Mouse (Mus musculus) adrenal gland, adult 2 months (tissue): Measurements from ENCODE around the gene Gm4756. TPM values are rescaled to one million over a fixed set of nuclear protein-coding genes. Genes with fewer than 3 reads are reported as not detected.
"Not testable (repeated sequence)": the region's sequence is repeated elsewhere in the genome, so short reads cannot be mapped to it uniquely, and the experiment has no call there.

Experiments used
- DNase-seq: peaks from one replicate; pipeline ENCODE4 v3.0.0; 2021
- long read RNA-seq: library from polyadenylated mRNA; stranded (forward); transcript quantifications from one replicate; pipeline ENCODE4 v2.0.0, GENCODE M21; 2021
- polyA plus RNA-seq: library from polyadenylated mRNA; depleted of rRNA; stranded (reverse); fragments of >200 nt; gene quantifications from 2 replicates; pipeline ENCODE4 v1.2.3, GENCODE M21; 2012; rRNA removed
- total RNA-seq, 2 experiments: library from RNA; stranded (reverse); gene quantifications; 2 replicates each; pipeline ENCODE4 v1.2.3; 2021

Gene Gm4756
- under 1 TPM in 1 of 2 experiments, not detected in 1; 0.23 TPM for total RNA-seq
- 0.12 TPM in 1 of 2 replicates, not detected in the other for polyA plus RNA-seq
- long read RNA-seq, result 0 reads

DNA sequence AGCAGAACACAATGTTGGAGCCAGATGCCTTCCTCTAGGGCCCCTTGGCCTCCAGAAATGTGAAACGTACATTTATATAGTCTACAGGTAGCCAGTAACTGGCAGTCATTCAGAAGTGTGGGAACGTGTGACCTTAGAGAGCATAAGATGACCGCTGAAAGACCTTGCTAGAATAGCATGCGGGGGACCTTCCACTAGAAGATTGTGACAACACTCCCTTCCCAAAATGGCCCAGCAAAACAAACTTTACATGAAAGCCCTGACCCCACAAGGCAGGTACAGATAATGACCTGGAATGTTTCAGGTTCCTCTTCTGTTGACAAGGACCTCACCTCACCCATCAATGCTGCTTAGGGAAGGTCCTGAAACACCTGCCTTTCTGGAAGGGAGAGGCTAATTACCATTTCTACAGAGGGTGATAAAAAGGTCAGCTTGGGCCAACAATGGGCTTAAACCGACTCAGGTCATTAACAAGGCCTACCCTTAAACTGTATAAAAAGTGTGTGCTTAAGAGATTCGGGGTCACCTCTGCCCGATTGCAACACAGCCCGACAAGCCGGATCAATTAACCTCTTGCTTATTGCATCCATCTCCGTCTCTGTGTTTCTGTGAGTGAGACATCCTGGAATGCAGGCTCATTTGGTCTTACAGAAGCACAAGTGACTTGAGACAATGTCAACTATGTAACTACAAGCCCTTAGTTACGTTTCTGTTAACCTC is at the start of gene Gm4756:
Gene Gm4756, minus strand, starts transcription at position 51 of the 720 bp plus-strand sequence.
- DNase-seq, result no peak

DNA sequence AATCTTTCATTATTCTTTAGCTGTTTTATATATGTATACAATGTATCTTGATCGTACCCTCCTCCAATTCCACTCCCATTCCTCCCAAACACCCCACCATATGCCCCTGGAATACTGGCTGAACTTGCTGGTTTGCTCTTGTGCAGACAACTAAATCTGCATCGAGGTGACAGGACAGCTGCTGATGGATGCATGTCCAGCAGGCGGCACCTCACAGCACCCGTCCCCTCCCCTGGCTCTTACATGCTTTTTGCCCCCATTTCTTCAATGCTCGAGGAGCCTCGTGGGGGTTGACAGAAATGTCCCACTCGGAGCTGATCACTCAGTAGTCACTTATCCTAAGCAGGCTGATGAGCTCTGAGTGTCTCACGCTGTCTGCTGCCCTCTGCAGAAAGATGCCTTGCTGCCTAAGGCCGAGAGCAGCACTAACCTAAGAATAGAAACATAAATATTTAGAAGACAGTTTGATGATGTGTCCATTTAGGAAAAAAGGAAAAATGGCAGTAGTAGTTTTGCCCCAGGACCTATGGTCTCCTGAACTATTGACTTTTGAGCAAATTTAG is 45.5 kb upstream of the Gm4756 start:
- DNase-seq, result peak; percentile 27

DNA sequence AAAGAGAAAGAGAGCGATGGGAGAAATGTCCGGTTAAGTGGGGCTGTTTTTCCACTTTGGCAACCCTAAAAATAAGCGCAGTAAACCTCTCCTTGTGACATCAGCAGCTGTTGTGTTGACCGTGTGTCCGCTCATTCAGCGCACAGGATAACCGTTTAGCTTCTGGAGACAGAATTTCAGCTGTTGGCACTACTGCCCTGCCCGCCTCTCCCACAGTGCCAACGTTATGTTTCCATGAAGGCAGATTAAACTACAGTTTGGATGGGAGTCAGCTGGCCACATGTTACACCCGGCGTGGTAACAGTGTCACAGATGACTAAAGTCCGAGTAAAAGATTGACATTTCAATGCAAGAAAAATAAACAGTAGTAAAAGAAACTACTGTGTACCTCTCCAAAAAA is 45.0 kb upstream of the Gm4756 start:
- DNase-seq, result peak; percentile 46

DNA sequence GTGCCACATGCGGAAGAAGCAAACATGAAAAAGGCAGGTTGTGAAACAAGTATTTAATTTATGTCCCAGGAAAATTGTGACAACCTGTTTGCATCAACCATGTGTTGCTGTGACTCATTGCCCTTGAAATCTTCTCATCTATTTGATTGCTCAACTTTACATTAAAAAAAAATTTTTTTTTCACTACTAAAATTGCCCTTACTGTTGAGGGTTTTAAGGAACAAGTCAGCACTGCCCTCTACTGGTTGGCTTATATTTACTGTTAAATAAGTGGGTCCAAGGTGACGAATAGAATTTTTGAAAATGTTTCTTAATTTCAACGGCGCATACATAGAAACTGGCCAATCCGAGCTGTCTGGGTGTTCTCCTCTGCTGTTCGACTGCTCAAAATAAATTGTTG is 44.4 kb upstream of the Gm4756 start:
- peak; percentile 46 for DNase-seq

DNA sequence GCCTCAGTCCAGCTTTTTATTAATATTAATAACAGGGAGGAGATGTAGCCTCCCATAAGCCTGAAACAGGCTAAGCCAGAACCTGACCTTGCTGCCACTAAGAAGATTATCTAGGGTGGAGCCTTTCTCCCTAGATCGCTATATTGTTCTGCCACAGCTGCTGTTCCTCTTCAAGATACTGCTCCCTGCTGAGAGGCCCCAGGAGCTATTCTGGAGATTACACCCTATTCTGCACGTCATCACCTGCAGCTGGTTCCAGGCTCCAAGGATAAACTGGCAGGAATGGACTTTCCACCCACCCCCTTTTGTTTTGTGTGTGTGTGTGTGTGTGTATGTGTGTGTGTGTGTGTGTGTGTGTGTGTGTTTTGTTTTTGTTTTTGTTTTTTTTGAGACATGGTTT is 38.8 kb upstream of the Gm4756 start:
- not testable (repeated sequence) for DNase-seq

DNA sequence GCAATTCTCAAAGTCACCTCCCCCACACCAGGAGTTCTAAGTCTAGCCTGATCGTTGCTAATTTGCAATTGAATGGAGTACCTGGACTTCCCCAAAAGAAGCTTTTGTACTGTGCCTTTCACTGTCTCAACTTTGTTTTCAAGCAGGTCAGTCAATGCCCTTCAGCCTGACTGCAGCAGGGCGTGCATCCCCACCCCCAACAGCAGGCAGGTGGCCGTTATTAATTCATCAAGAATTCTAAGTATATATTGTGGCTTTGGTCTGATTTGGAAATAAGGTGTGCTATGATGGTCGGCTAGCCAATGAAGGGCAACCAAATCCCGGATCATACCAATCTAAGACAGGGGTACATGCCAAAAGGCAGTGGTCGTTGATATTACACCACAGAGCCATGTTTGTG is 38.3 kb upstream of the Gm4756 start:
- DNase-seq, result not testable (repeated sequence)

DNA sequence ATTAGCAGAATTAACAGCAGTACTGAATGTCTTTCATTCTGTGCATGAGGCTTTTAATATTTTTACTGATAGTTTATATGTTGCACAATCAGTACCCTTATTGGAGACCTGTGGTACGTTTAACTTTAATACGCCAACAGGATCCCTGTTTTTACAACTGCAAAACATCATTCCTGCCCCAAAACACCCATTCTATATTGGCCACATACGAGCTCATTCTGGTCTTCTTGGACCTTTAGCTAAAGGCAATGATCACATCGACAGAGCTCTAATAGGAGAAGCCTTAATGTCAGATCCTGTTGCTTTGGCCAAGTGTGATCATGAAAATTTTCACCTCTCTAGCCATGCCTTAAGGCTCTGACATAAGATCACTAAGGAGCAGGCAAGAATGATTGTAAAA is 37.1 kb upstream of the Gm4756 start:
- DNase-seq, result not testable (repeated sequence)

DNA sequence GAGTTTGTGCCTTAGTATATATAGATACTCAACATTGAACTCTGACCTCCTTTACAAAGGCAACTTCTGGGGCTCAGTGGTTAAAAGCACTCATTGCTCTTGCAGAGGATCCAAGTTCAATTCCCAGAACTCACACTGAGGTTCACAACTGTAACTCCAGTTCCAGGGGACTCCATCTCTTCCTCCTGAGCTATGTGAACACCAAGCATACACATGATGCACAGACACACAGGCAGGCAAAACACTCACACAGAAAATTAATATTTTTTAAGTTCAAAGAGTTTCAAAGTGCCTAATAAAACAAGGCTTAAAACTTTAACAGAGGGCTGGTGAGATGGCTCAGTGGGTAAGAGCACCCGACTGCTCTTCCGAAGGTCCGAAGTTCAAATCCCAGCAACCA is 34.2 kb upstream of the Gm4756 start:
- DNase-seq, result no peak

DNA sequence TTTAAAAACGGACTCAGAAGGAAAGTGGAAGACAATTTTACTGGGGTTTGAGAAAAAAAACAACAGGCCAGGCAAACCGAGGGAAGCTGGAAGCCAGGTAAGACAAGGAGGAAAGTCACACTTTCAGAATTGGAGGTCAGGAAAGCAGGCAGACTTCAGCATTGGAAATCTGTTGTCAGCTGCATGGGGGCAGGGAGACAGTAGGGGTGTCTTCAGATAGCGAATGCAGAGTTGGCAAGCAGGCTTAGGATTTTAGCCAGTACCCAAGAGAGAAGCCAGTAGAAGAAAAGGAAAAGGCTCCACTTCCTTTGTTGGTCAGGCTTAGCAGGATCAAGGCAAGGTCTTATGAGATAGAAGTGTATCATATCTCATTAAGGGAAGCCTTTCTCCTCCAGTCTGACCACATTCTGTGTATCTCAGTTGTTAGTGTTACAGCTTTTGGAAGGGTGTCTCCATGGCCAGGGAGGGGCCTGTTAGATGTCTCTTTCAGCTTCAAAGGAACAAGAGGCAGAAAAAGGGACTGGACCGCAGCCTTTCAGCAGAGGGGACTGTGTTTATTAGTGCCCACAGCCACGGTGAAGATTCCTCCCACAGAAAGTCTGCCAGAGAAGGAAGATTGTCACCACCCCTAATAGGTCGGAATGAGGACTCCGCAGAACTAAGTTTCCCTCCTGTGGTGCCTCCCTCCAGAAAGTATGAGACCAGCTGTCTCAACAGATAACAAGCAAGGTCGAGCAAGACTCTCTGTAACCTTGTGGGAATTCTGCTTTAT is 33.2 kb upstream of the Gm4756 start:
- DNase-seq, result no peak

DNA sequence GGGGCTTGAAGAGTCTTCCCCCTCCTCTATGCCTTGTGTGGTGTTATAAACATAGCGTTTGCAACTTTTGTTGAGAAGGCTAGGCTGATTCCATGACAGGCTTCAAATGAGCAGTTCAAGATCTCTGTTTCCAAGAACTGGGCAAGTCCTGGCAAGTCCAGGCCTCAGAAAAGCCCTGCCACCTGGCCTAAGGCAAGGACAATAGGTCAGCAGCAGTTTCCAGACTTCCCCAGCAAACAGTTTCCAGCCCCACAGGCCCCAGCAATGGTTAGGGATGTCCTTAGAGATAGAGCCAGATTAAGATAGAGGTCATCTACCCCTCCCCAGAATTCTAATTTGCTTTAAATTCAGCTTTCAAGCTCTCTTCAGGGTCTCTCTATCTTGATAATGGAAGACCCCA is 32.5 kb upstream of the Gm4756 start:
- DNase-seq, result no peak

DNA sequence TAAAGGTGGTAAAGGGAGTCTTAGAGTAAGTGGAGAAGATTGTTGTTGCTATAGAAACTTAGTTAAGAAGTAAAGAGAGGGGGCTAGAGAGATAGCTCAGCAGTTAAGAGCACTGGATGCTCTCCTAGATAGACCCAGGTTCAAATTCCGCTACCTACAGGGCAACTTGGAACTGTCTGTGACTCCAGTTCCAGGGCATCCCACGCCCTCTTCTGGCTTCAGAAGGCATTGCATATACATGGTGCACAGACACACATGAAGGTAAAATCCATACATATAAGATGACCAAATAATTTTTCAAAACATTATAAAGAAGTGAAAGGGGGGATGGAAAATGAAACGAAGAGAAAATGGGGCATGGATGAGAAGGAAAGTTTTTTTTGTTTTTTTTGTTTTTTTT is 30.2 kb upstream of the Gm4756 start:
- DNase-seq, result no peak

DNA sequence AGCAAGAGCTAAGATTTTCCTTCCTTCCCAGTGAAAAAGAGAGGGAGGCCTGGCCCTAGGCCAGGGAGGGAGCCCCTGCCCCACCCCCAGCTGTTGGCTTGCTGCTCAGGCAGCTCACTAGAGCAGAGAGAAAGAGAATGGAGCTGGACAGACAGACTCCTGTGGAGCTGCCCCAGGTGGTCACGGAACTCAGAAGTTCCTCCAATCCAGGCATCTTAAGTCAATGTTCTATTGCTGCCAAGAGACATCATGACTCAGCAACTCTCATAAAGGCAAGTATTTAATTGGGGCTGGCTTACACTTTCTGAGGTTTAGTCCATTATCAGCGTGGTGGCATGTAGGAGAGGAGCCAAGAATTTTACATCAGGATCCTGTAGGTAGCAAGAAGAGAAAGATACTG is 25.4 kb upstream of the Gm4756 start:
- DNase-seq, result no peak

DNA sequence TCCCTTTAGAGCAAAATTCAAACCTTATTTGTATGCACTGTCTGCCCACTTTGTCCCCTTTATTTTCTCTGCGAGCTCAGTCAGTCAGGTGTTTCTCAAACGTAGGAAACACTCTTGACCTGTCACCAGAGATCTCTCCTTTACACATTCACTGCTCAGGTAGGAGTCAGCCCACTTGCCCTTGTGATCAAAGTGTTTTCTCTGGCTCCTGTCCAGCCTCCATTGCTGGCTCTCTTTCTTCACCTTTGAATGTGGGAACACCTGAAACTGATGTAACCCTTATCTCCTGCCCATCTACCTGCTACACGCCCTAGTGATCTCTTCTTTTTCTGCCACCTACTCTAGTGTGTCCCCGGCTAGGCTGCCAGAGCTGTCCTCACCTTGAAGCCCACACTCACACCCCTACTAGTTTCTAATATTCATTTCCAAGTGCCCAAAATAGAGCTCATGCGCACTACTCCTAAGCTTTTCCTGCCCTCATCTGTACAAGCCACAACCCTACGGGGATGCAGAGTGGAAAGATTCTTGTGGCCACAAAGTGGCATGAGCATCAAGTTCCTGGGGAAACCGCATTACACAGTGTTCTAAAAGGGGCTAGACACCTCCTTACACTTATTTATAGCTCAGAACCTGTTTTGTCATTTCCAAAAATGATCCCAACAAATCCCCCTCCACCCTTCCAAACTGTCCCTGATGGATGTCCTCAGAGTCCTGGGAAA is 24.8 kb upstream of the Gm4756 start:
- DNase-seq, result no peak

DNA sequence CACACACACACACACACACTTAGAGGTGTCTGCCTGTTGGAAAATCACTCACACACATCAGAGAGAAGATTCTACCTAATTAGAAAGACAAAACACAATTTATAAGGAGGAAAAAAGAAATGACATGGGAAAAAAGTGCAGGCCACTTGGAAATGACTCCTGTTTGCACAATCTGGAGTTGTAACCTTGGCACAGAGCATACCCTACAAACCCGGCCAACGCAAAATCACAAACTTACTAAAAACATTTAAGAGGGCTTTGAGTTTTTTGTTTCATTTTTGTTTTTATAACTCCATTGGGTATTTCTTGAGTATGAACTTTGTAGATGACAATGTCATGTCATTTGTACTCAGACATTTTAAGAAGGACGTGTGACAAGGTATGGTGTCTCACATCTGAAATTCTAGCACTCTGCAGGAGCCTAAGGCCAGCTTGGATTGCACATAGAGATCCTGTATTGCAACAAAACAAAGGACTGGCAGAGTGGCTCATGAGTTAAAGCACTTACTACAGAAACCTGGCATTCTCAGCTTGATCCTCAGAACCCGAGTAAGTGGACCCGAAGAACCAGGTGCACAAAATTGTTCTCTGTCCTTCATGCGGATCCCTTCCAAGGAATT is 22.2 kb upstream of the Gm4756 start:
- DNase-seq, result no peak

DNA sequence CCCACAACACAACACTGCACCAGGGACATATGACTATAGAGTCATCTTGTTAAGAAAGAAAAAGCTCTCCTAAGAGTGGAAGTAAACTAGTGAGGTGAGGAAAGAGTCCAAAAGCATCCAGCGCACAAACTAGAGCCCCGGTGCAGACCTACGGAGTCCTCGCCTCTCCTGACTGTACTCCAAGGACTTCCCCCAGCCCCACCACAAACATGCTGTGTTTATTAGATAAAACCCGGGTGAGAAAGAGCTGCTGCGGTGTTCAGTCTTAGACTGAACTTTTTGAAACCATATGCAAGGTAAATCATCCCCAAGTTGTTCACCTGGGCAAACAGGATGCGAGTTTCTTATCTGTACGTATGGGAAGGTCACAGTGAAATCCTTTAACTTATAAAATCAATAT is 21.5 kb upstream of the Gm4756 start:
- DNase-seq, result no peak

DNA sequence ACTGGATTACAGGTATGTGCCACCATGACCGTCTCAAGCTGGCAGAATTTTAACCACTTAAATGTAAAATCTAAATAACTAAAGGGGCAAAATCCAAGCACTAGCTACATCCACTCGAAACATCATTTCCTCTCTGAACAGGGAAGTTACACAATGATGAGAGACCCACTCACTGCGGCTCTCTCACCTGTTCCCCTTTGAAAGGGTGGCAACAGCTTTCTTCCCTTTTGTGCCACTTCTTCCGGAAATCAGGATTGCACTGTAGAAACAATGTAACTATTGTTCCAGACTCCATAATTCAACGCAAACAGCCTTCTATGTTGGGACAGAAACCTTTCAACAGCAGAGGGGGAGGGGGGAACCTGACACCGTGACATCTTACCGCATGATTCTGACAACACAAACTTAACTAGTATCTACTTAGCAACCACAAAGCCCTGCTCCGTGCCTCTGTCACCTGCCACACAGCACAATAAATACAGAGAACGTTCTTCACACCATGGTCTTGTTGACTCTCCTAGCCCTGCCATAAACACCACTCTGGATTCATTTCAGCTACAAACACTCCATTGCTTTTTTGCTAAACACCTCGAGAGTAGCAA is 18.5 kb upstream of the Gm4756 start:
- DNase-seq, result no peak

DNA sequence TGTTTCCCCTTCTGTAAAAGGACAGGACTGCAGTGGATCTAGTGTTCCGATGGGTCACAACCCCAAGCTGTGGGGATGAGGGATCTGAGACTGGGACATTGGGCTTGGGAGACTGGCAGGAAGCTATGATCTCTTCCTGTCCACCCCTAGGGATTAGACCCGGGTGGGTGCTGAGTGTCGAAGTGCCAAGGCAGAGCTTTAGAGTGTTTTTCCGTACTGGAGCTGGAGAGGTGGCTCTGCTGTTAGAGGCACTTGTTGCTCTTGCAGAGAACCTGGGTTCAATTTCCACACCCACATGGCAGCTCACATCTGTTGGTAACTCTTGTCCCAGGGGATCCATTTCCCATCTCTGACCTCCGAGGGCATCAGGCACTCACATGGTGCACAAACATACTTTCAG is 16.6 kb upstream of the Gm4756 start:
- DNase-seq, result no peak

DNA sequence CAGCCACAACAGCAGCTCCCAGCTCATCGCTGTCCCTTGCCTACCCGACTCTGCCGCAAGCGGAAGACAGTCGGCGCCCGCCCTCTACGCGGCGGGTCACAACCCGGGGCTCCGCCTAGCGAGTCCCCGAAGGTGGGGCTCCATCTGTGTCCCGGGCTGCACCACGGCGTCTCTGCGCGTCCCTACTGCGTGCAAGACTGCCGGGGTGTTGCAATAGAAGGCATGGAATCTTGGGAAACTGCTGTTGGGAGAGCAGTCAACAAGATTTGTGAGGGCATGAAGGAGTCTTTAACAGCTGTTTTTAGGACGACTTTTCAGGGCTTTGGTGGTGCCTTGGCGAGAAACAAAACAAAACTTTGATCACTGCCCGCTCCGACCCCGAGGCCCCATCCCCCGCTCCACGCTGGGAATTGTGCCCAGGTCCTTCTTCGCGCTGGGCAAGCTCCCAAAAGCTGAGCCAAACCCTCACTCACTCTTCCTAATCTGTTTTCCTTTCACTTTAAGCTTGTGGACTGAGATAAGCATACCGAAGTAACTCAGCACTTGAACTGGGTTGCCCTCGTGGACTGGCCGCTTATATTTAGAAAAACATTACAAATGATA is 15.4 kb upstream of the Gm4756 start, which contains the start of gene Dhrs7:
Gene Dhrs7, minus strand, starts transcription at position 175 of the 603 bp plus-strand sequence.
- peak; percentile 97 for DNase-seq

DNA sequence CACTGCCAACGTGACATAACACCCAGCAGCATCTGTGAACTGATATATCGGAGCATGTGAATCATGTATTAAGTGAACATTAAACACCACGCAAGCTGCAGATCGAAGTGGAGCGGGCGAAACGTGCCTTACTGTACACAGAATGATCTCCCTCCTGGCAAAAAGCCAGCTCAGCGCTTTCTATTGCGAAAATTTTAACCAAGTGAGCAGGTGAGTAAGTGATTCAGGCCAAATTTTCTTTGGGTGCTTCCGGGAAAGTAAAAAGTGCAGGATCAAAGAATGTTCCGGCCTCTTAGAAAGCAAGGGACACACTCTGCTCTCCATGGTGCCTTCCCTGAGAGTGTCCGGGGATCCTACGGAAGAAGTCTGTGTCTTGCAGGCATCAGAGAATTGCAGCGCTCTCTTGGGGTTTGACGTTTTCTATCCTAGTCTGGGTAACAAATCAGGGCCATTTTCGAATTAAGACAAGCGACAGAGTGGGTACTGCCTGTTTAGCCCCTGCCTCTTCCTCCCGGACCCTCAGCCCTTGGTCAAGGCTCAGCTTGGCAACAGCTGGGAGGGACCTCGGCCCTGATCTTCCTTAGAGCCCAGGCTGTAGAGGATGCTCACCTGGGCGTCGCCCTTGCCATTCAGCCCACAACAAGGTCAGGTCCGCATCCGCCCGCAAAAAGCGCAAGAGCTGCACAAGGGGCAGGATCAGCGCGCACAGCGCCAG is 14.7 kb upstream of the Gm4756 start:
- DNase-seq, result peak; percentile 57

DNA sequence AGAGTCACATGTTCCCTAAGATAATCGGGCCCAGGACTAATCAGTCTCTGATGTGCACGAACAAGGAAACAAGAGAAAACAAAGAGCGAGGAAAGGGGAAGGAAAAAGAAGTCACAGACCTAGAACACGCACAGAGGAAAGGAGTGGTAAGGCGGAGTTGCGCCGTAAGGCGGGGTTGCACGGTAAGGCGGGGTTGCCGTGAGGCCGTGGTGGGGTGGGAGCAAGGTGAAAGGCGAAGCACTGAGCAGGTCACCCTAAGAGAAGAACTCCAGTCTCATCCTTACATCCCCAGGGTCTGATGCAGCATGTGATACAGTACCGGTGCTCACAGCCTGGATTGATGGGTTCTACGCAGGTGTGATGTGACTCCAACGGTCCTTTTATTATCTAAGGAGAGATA is 6.3 kb upstream of the Gm4756 start:
- no peak for DNase-seq
